Mouse (Mus musculus) cerebral cortex, adult 2 months (tissue): ENCODE results near the gene Car9.

Experiments
- WGBS: fragments of 180-500 bp; shearing (Covaris S2); methylation state at CpG from one replicate; pipeline ENCODE4 v1.1.7; 2018; 5-methylcytosine and 5-hydroxymethylcytosine counted together

Gene Car9

GRCm38 (mm10) chr4:43528487-43528886 is 21.7 kb downstream of the Car9 start:
- 84% methylated on average over 9 of the region's 9 CpGs for WGBS

DNA sequence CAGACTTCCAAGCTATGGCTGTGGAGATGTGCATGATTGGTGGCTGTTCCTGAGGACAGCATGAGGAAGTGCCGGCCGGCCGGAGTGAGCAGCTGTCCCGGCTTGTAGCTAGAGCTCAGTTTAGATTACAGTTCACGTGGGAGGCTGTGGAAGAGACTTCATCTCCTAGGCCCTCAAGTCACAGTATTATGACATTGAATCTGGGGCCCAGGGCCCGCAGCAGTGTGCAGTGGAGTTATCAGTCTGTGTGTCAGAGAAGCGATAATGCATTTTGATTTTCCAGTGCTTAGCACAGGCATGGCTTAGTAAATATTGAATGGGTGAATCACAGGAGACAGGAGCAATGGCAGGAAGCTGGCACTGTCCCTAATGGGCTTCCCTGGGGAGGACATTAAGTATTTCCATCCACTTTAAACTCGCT is 23.3 kb downstream of the Car9 start:
- WGBS = 41% methylated on average over 8 of the region's 8 CpGs

DNA sequence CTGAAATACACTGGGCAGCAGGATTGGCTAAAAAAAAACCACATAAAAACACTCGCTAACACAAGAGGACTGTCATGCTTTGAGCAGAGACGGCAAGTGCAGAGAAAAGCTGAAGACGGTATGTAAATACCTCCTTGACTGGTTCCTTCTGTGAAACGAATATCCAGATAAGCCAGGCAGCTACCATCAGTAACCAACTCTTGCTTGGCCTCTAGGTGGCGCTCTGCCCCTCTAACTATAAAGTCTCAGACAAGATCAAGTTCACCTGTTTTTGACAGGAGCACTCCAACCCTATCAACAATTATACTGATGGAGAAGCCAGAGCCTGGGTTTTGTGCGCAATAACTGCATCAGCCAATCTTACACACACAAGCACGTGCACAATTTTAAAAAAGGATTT is 23.8 kb downstream of the Car9 start:
- 20% methylated on average over 7 of the region's 7 CpGs for WGBS

DNA sequence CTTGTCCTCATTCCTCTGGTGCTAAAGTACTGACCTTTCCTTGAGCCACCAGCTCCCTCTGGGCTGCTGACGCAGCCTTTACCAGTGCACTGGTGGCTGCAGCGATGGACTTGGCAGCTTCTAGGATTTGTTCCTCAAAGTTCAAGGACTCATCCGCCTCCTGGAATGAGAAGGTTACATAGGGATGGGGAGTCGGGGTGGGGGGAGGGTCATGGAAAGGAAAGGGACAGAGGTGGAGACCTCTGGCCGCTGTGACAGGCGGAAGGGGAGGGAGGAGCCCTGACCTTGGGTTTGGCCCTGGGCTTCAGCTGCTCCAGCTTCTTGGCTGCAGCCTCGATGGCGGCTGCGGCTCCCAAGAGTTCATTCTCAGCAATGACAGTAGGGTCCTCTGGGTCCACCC is 26.5 kb downstream of the Car9 start:
- 85% methylated on average over 9 of the region's 9 CpGs for WGBS

GRCm38 (mm10) chr4:43535628-43536027 is 28.9 kb downstream of the Car9 start:
- WGBS = 91% methylated on average over 8 of the region's 8 CpGs

DNA sequence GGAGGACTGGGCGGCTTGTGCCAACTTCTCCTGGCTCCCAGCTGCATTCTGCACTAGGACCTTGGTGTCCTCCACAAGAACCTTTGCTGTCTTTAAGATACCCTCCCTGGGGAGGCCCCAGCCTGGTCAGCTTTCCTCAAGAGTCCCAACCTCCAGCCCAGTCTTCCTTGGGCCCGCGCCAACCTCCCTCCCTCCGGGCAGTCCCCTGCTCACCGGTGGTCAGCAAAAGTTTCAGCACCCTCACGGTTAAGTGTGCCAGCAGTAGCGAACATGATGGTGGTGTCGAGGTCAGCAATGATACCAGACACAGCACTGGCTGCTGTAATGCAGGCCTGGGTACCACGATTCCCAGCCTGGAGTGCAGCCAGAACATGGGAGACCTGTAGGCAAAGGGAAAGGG is 29.3 kb downstream of the Car9 start:
- 89% methylated on average over 9 of the region's 9 CpGs for WGBS

DNA sequence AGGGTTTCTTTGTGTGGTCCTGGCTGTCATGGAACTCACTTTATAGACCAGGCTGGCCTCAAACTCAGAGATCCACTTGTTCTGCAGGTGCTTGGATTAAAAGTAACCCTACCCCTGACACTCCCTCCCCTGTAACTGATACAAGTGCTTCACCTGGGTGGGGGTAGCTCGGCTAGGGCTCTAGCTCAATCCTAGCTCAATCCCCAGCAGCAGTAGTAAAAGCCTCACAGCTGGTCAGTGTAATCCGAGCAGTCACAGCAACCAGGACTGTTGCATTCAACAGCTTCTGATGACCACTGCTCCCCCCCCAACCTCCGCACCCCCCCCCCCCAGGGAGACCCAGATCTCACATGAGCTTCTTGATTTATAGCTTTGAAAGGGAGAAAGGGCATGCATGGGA is 35.3 kb downstream of the Car9 start:
- 84% methylated on average over 3 of the region's 3 CpGs for WGBS

DNA sequence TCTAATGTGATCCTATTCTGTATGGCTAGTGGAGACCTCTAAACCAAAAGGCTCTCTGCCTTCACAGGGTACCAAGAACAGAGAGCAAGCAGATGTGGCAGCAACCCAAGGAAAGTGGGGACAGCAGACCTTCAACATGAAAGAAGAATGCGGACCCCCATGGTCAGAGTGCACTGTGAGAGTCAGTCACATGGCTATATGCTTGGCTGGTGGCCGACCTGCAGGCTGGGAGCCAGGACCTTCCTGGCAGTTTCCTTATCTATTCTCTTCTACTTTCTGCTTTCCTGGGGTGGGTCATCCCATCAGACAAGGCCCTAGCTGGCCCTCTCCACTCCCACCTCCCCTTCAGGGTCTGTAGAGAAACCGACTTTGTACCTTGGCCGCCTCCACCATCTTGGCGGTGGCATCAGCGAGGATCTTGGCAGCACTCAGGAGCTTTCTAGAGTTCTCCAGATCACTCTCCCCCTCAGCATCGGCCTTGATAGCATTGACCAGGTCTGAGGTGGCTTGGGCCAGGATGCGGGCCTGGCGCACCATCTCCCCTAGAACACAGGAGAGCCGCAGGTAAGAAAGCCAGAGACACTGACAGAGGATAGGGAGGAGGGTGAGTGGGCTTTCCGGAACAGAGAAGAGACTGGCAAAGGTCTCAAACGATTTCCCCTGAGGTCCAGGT is 39.7 kb downstream of the Car9 start:
- WGBS = 81% methylated on average over 12 of the region's 12 CpGs

DNA sequence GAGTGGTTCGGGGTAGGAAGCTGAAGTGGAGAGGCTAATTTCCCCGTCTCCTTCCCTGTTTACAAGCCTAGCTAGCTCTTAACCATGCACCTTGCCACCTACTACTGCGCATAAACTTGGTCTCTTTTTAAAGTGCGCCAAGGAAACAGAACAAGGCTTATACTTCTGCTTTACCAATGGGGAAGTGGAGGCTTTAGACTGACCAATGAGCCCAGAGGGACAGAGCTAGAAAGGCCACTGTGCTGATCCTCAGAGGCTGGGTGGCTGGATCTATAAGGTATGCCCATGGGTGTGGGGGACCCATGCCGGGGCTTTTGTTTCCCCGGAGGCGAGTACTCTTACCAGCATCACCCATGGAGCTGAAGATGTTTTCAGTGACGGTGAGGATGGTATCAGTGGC is 40.4 kb downstream of the Car9 start:
- WGBS = 90% methylated on average over 8 of the region's 8 CpGs

DNA sequence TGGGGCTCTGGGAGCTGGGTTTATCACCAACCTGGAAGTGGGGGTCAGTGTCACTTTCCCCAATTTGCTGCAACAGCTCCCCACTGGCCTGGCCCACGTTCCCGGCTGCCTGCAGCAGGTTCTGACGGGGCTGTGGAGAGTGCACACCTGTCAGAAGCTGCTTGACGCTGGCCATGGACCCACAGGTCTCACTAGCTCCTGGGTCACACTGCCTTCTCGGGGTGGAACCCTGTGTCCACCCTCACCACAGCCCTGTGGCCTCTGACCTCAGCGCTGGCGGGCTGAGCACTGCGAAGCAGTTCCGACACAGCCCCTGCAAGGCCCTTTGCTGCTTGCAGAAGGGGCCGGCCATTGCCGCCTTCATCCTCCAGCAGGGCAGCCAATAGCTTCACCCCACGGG is 42.3 kb downstream of the Car9 start:
- 93% methylated on average over 12 of the region's 12 CpGs for WGBS

GRCm38 (mm10) chr4:43551854-43552253 is 45.1 kb downstream of the Car9 start:
- WGBS = 79% methylated on average over 6 of the region's 6 CpGs

DNA sequence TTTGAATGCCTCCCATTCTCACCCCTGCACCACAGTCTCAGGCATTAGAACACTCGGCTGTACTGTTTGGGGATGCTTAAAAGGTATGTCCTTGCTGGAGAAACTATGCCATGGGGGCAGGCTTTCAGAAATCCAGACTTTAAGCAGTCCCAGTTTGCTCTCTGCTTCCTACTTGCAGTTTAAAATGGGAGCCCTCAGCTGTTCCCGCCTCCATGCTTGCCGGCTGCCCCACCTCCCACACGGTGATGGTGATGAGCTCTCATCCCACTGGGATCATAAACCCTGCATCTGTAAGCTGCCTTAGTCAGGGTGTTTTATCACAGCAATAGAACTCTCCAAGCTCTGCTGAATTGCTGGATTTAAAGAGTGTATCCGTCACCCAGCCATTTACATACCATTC is 45.7 kb downstream of the Car9 start:
- 60% methylated on average over 5 of the region's 5 CpGs for WGBS

GRCm38 (mm10) chr4:43555926-43556325 is 49.2 kb downstream of the Car9 start:
- 91% methylated on average over 7 of the region's 7 CpGs for WGBS

- 62% methylated on average over 5 of the region's 5 CpGs for WGBS
These were observed 51.4 kb downstream of the Car9 start for GRCm38 (mm10) chr4:43558028-43558630.

DNA sequence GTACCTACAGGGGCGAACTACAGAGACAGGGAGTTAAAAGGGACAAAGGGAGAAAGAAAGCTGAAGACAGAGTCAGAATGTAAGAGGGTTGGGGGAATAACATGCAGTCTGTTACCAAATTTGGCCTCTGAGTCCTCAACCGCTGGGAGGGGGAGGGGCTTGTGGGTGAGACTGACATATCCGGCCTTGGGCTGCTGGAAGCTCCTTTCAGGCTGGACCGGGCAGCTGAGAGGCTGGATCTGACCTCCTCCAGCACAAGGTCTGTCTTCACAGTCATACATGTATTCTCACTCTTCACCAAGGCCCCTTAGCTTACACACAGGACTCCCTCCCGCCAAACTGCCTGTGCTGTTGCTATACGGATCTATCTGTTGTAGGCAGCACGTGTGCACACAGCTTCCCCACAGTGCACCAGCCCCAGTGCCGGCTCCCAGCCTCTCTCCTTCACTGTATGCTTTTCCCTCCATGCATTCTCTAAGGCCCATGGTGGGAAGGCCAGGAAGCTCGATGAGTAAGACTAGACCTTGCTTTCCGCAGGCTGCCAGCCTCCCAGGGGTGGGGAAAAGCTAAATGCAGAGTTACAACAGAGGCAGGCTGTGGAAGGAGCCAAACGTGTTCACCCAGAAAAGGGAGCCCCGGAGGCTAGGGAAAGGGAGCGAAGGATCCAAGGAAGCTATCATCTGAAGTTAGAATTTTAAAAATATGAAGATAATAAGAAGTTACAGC is 52.0 kb downstream of the Car9 start:
- WGBS = 25% methylated on average over 13 of the region's 13 CpGs

DNA sequence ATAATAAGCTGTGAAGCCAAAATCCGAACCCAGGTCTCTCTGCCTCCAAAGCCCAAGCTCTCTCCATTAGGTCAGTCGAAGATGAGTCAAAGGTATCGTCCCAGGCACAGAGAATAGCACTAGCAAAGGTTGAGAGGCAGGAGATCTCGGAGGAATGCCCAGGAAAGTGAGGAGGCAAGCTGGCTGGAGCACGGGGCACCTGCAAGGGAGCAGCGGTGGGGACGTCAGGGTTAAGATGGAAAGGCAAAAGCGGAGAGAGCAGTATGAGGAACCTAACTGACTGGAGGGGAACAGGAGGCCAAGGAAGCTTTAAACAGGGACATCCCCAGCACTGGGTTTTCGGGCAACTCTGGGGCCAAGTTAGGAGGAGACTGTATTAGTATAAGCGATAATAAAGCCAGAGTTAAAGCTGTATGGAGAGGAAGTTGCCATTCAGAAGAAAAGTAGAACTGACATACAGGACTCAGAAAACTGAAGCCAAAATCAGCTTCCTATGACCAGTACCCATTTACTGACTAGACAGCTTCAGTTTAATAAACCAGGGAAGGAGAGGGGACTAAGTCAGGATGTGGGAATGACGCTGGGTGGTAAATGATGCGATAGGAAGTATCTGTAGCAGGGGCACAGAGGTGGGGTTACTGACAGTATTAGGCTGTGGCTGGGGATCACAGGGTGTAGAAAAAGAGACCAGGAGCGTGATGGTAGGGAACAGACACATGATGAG is 52.9 kb downstream of the Car9 start:
- WGBS = 77% methylated on average over 13 of the region's 13 CpGs

- WGBS = 51% methylated on average over 6 of the region's 6 CpGs
These were observed 53.5 kb downstream of the Car9 start for GRCm38 (mm10) chr4:43560243-43560611.

- 22% methylated on average over 2 of the region's 2 CpGs for WGBS
These were observed 54.2 kb downstream of the Car9 start for GRCm38 (mm10) chr4:43560976-43561375.

DNA sequence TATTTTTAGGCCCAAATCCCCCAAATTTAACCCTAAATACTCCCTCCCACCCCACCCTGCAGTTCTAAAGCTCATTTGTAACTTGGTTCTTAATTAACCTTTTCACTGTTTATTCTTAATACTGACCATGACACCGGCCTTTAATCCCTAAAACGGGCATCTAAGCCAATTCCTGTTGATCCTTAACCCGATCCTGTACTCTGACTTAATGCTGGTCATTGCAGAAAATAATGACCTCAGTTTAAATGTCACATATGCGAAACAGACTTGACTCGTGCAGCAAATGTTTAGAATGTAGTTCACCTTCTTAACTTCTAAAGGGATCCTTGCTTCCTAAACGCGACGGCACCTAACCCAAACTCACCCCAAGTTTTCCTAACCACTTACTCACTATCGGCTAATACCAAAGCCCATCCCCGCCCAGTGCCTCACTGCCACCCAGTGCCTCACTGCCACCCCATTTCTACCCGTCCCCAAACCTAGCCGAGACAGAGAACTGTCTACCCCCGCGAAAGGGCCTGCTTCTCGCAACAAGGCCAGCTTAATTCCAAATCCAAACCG is 54.8 kb downstream of the Car9 start:
- 1% methylated on average over 16 of the region's 16 CpGs for WGBS

GRCm38 (mm10) chr4:43561997-43562768 is 55.4 kb downstream of the Car9 start, which contains the start of the genes Creb3 and Tln1:
Creb3 (plus strand) TSS chr4:43562332.
Tln1 (minus strand) TSS chr4:43562691.
- under 1% methylated on average over 62 of the region's 62 CpGs for WGBS
